Mouse (Mus musculus): Measurements from ENCODE around the gene Cd40lg.

DNA sequence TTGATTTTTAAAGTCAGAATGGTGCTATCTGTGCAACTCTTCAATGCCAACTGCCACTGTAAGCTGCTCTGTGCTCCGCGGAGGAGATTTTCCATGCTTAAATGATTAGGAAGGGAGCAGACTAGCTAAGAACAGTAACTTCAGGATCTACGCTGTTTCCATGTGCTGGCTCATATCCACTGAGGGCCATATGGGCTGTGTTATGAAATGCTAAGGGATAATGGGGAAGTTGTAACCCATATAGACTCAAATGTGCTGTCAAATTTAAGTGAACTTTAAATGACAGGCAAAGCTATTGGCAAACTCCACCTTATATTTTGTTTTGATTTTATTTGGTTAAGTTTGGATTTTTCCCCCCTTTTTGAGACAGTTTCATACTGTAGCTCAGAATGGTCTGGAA, 919 bp downstream of the Cd40lg start:
- no peak for TF ChIP-seq CTCF (IDR thresholded peaks at IDR 0.05; ENCODE audit: control insufficient read depth, insufficient read depth, low read length)
- no peak for TF ChIP-seq POLR2A (IDR thresholded peaks at IDR 0.05; ENCODE audit: borderline replicate concordance, control insufficient read depth, low read depth, low read length)

All from bone marrow, adult 2 months (tissue).